In genomic region chr7:106985236-106985635, GRCm38 (mm10) we compare ENCODE assay signal across 20 mouse cellular contexts. TPM values are rescaled to one million over a fixed set of nuclear protein-coding genes. Genes with fewer than 3 reads are reported as not detected.
"Had no signal": no experiment of that assay in that cellular context is flagged by ENCODE, and none has a peak within 500 bp of the region (broad histone marks: within the 10 kb centered on the region; RNA-seq: fewer than 3 reads in every experiment).

No protein-coding gene starts in this region.

- H3K36me3 ChIP-seq: limb, embryonic 12.5 days; liver, embryonic 13.5 days; midbrain, embryonic 12.5 days had no signal

- DNase-seq: kidney, postnatal 36 days; liver; liver, embryonic 13.5 days; liver, postnatal 0 days; right cerebral cortex, postnatal 25 days; thymus, adult 2 months; thymus, postnatal 25 days had no signal

- H3K4me3 ChIP-seq: layer of hippocampus, adult 2 months; limb, embryonic 12.5 days; liver, embryonic 13.5 days; midbrain, embryonic 12.5 days had no signal

- H3K4me2 ChIP-seq: limb, embryonic 12.5 days; liver, embryonic 13.5 days; midbrain, embryonic 12.5 days had no signal

- H3K4me1 ChIP-seq: limb, embryonic 12.5 days; liver, embryonic 13.5 days; midbrain, embryonic 12.5 days had no signal

- ATAC-seq: liver, postnatal 0 days; midbrain, embryonic 16.5 days had no signal

- H3K9ac ChIP-seq: limb, embryonic 12.5 days; liver, embryonic 13.5 days; liver, postnatal 0 days; midbrain, embryonic 12.5 days had no signal

- H3K27me3 ChIP-seq: limb, embryonic 12.5 days; liver, embryonic 13.5 days; midbrain, embryonic 12.5 days had no signal

- H3K27ac ChIP-seq: kidney, postnatal 0 days; layer of hippocampus, adult 2 months; limb, embryonic 12.5 days; liver, embryonic 13.5 days; midbrain, embryonic 12.5 days had no signal

- H3K9me3 ChIP-seq: limb, embryonic 12.5 days; liver, embryonic 13.5 days; midbrain, embryonic 12.5 days had no signal

RNA-seq across cellular contexts. Expression of gene Olfr711, which starts 10.0 kb away (rescaled TPM):
- total RNA-seq: layer of hippocampus, adult 2 months; layer of hippocampus, postnatal 10 days; left cerebral cortex, postnatal 36 days; megakaryocyte-erythroid progenitor cell, adult 5-6 weeks had no signal
- polyA plus RNA-seq: kidney, postnatal 0 days; limb, embryonic 12.5 days; liver, embryonic 13.5 days; liver, postnatal 0 days; lung, embryonic 16.5 days; midbrain, embryonic 12.5 days; midbrain, embryonic 16.5 days; neural tube, embryonic 14.5 days; small intestine, adult 2 months; stomach, embryonic 14.5 days; thymus, adult 2 months; urinary bladder, adult 2 months had no signal

RNA-seq across cellular contexts. Expression of gene Olfr2, which starts 20.6 kb away (rescaled TPM):
- total RNA-seq: layer of hippocampus, adult 2 months; layer of hippocampus, postnatal 10 days; left cerebral cortex, postnatal 36 days; megakaryocyte-erythroid progenitor cell, adult 5-6 weeks had no signal
- polyA plus RNA-seq: kidney, postnatal 0 days; limb, embryonic 12.5 days; liver, embryonic 13.5 days; liver, postnatal 0 days; lung, embryonic 16.5 days; midbrain, embryonic 12.5 days; midbrain, embryonic 16.5 days; neural tube, embryonic 14.5 days; small intestine, adult 2 months; stomach, embryonic 14.5 days; thymus, adult 2 months; urinary bladder, adult 2 months had no signal

RNA-seq across cellular contexts. Expression of gene Olfr6, which starts 21.5 kb away (rescaled TPM):
- total RNA-seq: left cerebral cortex, postnatal 36 days; megakaryocyte-erythroid progenitor cell, adult 5-6 weeks had no signal
- polyA plus RNA-seq: kidney, postnatal 0 days; limb, embryonic 12.5 days; liver, embryonic 13.5 days; liver, postnatal 0 days; lung, embryonic 16.5 days; midbrain, embryonic 12.5 days; midbrain, embryonic 16.5 days; neural tube, embryonic 14.5 days; small intestine, adult 2 months; stomach, embryonic 14.5 days; thymus, adult 2 months; urinary bladder, adult 2 months had no signal

RNA-seq across cellular contexts. Expression of gene Olfr710, which starts 37.1 kb away (rescaled TPM):
- total RNA-seq: layer of hippocampus, adult 2 months; layer of hippocampus, postnatal 10 days; left cerebral cortex, postnatal 36 days; megakaryocyte-erythroid progenitor cell, adult 5-6 weeks had no signal
- polyA plus RNA-seq: kidney, postnatal 0 days; limb, embryonic 12.5 days; liver, embryonic 13.5 days; liver, postnatal 0 days; lung, embryonic 16.5 days; midbrain, embryonic 12.5 days; midbrain, embryonic 16.5 days; neural tube, embryonic 14.5 days; small intestine, adult 2 months; stomach, embryonic 14.5 days; thymus, adult 2 months; urinary bladder, adult 2 months had no signal

RNA-seq across cellular contexts. Expression of gene Olfr713, which starts 45.7 kb away (rescaled TPM):
- total RNA-seq: layer of hippocampus, adult 2 months; layer of hippocampus, postnatal 10 days; left cerebral cortex, postnatal 36 days; megakaryocyte-erythroid progenitor cell, adult 5-6 weeks had no signal
- polyA plus RNA-seq: kidney, postnatal 0 days; limb, embryonic 12.5 days; liver, embryonic 13.5 days; liver, postnatal 0 days; lung, embryonic 16.5 days; midbrain, embryonic 12.5 days; midbrain, embryonic 16.5 days; neural tube, embryonic 14.5 days; small intestine, adult 2 months; stomach, embryonic 14.5 days; thymus, adult 2 months; urinary bladder, adult 2 months had no signal
